Mouse (Mus musculus): ENCODE measurements around the gene Safb2.

GRCm38 (mm10) chr17:56524943-56525342 is 59.4 kb downstream of the Safb2 start:
- TF ChIP-seq CTCF (conservative IDR thresholded peaks at IDR 0.05; ENCODE audit: insufficient read depth, insufficient read length, low read depth, low read length): no peak
- TF ChIP-seq POLR2A (IDR thresholded peaks at IDR 0.05; ENCODE audit: low read depth, low read length): no peak

Data from kidney, adult 2 months (tissue).